Mouse (Mus musculus) kidney, adult 2 months (tissue): Measurements from ENCODE around the gene Slco2a1. TPM values are rescaled to one million over a fixed set of nuclear protein-coding genes. Genes with fewer than 3 reads are reported as not detected.

Experiments used
- DNase-seq: peaks from one replicate; pipeline ENCODE4 v3.0.0; 2021
- H3K27ac ChIP-seq: fragments of 200-500 bp; 2 replicates; pipeline ENCODE4 v1.5.1; 2012; ENCODE audit warnings: low read depth, low read length, control low read depth, inconsistent platforms; ENCODE audit not compliant: insufficient read depth
- H3K27me3 ChIP-seq: fragments of 200-500 bp; replicated peaks from 2 replicates; pipeline ENCODE4 v1.6.1; 2012; ENCODE audit warnings: mild to moderate bottlenecking, moderate library complexity, low read length, inconsistent platforms; ENCODE audit not compliant: control insufficient read depth, insufficient read depth
- H3K36me3 ChIP-seq: fragments of 200-500 bp; 2 replicates; pipeline ENCODE4 v1.6.1; 2012; ENCODE audit warnings: mild to moderate bottlenecking, moderate library complexity, low read length, inconsistent platforms; ENCODE audit not compliant: control insufficient read depth, insufficient read depth
- H3K4me1 ChIP-seq: fragments of 200-500 bp; 2 replicates; pipeline ENCODE4 v1.6.1; 2011; ENCODE audit warnings: low read length; ENCODE audit not compliant: control insufficient read depth, insufficient read depth
- H3K4me3 ChIP-seq: fragments of 200-500 bp; 2 replicates; pipeline ENCODE4 v1.5.1; 2011; ENCODE audit warnings: mild to moderate bottlenecking, low read depth, low read length, control low read depth; ENCODE audit not compliant: insufficient read depth
- CTCF ChIP-seq: fragments of 200-500 bp; conservative IDR thresholded peaks from 2 replicates; pipeline ENCODE4 v1.5.1; 2011; ENCODE audit warnings: low read depth, mild to moderate bottlenecking, control low read depth, low read length, moderate library complexity, mixed read lengths; ENCODE audit not compliant: insufficient read depth, insufficient read length
- POLR2A ChIP-seq: fragments of 200-500 bp; IDR thresholded peaks from one replicate; pipeline ENCODE4 v1.6.1; 2011; ENCODE audit warnings: low read depth, low read length, control low read depth
- WGBS: fragments of 180-500 bp; shearing (Covaris S2); methylation state at CpG from one replicate; pipeline ENCODE4 v1.1.7; 2018; 5-methylcytosine and 5-hydroxymethylcytosine counted together
- polyA plus RNA-seq: library from polyadenylated mRNA; depleted of rRNA; stranded (reverse); fragments of >200 nt; gene quantifications from 2 replicates; pipeline ENCODE4 v1.2.3, GENCODE M21; 2012

Slco2a1 gene
- polyA plus RNA-seq, 1 experiment = 23.6 TPM

DNA sequence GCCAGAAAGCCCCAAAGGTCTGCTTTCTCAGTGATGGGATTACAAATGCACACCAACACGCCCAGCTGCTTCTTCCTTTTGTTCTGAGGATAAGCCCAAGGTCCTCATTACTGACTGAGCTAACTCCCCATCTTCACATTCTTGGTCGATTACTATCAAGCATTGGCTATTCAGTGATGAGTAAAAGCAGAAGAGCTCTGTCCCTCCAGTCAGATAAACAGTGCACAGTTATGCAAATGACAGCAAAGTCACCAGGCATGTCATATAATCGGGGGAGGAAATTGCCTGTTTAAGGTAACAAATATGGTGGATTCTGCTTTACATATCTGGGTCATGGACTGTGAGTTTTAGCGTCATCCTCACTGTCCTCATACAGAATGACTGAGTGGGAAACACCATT is 35.6 kb downstream of the Slco2a1 start:
- no peak for TF ChIP-seq POLR2A
- 86% methylated on average over 4 of the region's 4 CpGs for WGBS
- Histone ChIP-seq H3K36me3 (no peaks in the 10 kb centered on the region; the same call in 1 of the 2 replicates), H3K27me3 (no peaks in the 10 kb centered on the region), H3K4me1 (no peaks in the 10 kb centered on the region), H3K4me3 (no peak overlapping the region), H3K27ac (no peak overlapping the region)
- no peak for DNase-seq

- Histone ChIP-seq H3K4me1 (0 out of 2 replicates have a peak, but pooled peaks cover 3% of the 10 kb centered on the region), H3K36me3 (no peaks in the 10 kb centered on the region), H3K27ac (no peak overlapping the region), H3K4me3 (no peak overlapping the region), H3K27me3 (no peaks in the 10 kb centered on the region)
- WGBS = 79% methylated on average over 11 of the region's 11 CpGs
- no peak for TF ChIP-seq POLR2A
- TF ChIP-seq CTCF = no peak
- no peak for DNase-seq
Measured at GRCm38 (mm10) chr9:103027150-103027889, 38.8 kb downstream of the Slco2a1 start.

GRCm38 (mm10) chr9:103029012-103029411 is 40.5 kb downstream of the Slco2a1 start:
- WGBS = 86% methylated on average over 8 of the region's 8 CpGs
- DNase-seq = no peak
- TF ChIP-seq POLR2A (no peak), CTCF (no peak)
- Histone ChIP-seq H3K4me1 (0 out of 2 replicates have a peak, but pooled peaks cover 3% of the 10 kb centered on the region), H3K4me3 (no peak overlapping the region), H3K27ac (no peak overlapping the region), H3K36me3 (no peaks in the 10 kb centered on the region), H3K27me3 (no peaks in the 10 kb centered on the region)

GRCm38 (mm10) chr9:103030041-103030440 is 41.5 kb downstream of the Slco2a1 start:
- WGBS = 96% methylated on average over 2 of the region's 2 CpGs
- Histone ChIP-seq H3K36me3 (no peaks in the 10 kb centered on the region), H3K27me3 (no peaks in the 10 kb centered on the region), H3K4me3 (no peak overlapping the region), H3K27ac (no peak overlapping the region), H3K4me1 (0 out of 2 replicates have a peak, but pooled peaks cover 3% of the 10 kb centered on the region)
- no peak for TF ChIP-seq CTCF
- TF ChIP-seq POLR2A = no peak
- DNase-seq = no peak

- DNase-seq = no peak
- 83% methylated on average over 5 of the region's 5 CpGs for WGBS
- Histone ChIP-seq H3K36me3 (no peaks in the 10 kb centered on the region), H3K27me3 (no peaks in the 10 kb centered on the region), H3K27ac (no peak overlapping the region), H3K4me1 (0 out of 2 replicates have a peak, but pooled peaks cover 3% of the 10 kb centered on the region), H3K4me3 (no peak overlapping the region)
- no peak for TF ChIP-seq CTCF
- no peak for TF ChIP-seq POLR2A
Measured at GRCm38 (mm10) chr9:103031211-103031610, 42.7 kb downstream of the Slco2a1 start.

GRCm38 (mm10) chr9:103032193-103032592 is 43.7 kb downstream of the Slco2a1 start:
- Histone ChIP-seq H3K36me3 (no peaks in the 10 kb centered on the region), H3K27ac (no peak overlapping the region), H3K4me1 (0 out of 2 replicates have a peak, but pooled peaks cover 3% of the 10 kb centered on the region), H3K4me3 (no peak overlapping the region), H3K27me3 (no peaks in the 10 kb centered on the region)
- no peak for TF ChIP-seq CTCF
- TF ChIP-seq POLR2A = no peak
- WGBS = 26% methylated on average over 8 of the region's 8 CpGs
- peak; percentile 74 for DNase-seq

DNA sequence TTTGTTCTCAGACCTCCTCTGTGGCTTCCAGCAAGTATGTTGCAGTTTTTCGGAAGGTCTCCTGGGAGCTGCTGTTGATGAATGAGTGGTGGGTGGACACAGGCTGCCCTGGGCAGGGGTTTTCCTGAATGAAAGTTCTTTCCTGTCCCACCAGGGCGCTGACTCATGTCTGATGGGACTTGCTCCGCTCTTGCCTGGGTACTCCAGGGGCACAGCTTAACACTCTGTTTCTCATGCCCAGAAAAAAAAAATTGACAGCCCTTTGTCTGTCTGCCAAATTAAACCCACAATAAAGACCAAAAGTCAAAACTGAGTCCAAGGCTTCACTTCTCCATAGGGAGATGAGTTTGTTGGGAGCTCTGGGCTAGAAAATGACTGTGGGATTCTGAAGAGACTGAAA is 44.9 kb downstream of the Slco2a1 start:
- peak; percentile 24 for DNase-seq
- no peak for TF ChIP-seq CTCF
- no peak for TF ChIP-seq POLR2A
- no peaks in the 10 kb centered on the region for H3K36me3 ChIP-seq
- H3K27me3 ChIP-seq = no peaks in the 10 kb centered on the region
- H3K4me3 ChIP-seq = no peak overlapping the region
- WGBS = 56% methylated on average over 3 of the region's 3 CpGs
- H3K4me1 ChIP-seq = 0 out of 2 replicates have a peak, but pooled peaks cover 3% of the 10 kb centered on the region
- no peak overlapping the region for H3K27ac ChIP-seq
